Mouse (Mus musculus) thymus, adult 2 months (tissue): Measurements from ENCODE around the gene Atf6b.

ENCODE experiments used
- CTCF ChIP-seq: fragments of 200-500 bp; IDR thresholded peaks from 2 replicates; pipeline ENCODE4 v1.5.1; 2012; ENCODE audit warnings: mild to moderate bottlenecking, control low read depth, low read length, moderate library complexity, borderline replicate concordance; ENCODE audit not compliant: control insufficient read depth, poor library complexity, insufficient read depth; ENCODE audit errors: extremely low read depth
- POLR2A ChIP-seq: fragments of 200-500 bp; IDR thresholded peaks from 2 replicates; pipeline ENCODE4 v1.6.1; 2012; ENCODE audit warnings: mild to moderate bottlenecking, low read length, control low read depth, moderate library complexity; ENCODE audit not compliant: control insufficient read depth, poor library complexity, insufficient read depth; ENCODE audit errors: extremely low read depth

DNA sequence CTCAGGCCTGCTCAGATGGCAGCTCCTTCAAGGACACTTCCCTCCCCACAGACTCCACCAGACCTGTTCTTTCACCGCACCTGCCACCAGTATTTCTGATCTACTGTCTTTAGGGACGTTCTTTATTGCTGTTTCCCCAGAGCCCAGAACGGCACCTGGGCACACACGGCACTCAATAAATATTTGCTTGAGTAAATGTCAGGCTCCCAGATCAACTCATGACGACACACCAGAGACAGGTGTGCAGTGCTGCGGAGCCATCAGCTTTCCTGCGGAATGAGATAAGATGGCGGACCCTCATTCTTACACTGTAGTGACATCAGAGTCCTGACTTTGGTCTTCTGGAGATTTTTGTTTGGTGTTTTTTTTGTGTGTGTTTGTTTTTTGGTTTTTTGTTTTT is 25.9 kb upstream of the Atf6b start:
- TF ChIP-seq CTCF (no peak), POLR2A (no peak)
